Mouse (Mus musculus) CD4-positive helper T cell, adult 2 months (primary cell): Measurements from ENCODE around the gene Ipcef1.
A peak's percentile ranks its signal among the peaks of the same experiment; 100 is the strongest.

Experiments
- DNase-seq: peaks from one replicate; pipeline ENCODE4 v3.0.0-alpha.2; 2012; ENCODE audit warnings: low read depth, missing footprints, low spot score

Gene Ipcef1

DNA sequence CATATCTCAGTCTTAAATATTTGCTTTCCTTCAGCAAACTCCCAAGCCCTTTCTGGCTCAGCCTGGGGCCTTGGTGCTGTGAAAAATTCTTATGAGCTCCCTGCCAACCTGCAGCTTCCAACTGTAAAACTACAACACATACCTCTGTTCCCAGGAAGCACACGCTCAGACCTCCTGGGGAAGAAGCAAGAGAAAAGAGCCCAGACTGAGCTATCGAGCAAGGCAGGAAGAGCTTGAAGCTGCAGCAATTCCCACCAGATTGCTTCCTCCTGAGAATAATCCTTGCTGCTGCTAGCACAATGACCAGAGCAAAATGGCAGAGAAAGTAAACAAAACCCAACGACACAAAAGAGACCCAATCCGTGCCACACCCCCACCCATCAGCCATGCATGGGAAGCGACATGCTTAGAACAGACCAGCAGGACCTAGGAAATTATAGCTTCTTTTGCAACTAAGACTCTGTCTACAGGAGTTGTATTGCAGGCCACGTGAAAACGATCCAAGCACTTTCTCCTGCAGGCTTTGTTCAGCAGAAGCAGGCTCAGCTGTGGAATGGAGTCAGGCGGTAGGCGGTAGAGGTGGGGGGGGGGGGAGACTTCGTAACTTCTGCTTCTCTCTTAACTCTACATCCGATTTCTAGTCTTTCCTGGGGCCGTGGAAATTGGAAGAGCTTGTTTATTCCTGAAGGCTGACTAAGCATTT lies at the start of gene Ipcef1:
TSS of gene Ipcef1 (minus strand) at position 164 of the 703 bp plus-strand sequence.
- DNase-seq: no peak

DNA sequence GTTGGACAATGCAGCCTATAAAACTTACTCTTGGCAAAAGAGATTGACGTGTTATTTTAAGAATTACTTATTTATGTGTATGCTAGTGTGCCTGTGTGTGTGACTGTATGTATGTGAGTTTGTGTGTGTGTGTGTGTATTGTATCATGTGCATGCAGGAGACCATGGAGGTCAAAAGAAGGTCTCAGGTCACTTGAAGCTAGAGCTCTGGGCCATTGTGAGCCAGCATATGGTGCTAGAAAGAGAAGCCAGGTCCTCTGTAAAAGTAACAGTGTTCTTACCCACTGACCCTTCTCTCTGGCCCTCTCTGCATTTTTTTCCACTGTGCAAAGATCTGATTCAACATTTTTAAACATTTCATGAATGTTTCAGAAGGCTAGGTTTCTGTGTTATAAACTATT lies 25.7 kb upstream of the Ipcef1 start:
- no peak for DNase-seq

DNA sequence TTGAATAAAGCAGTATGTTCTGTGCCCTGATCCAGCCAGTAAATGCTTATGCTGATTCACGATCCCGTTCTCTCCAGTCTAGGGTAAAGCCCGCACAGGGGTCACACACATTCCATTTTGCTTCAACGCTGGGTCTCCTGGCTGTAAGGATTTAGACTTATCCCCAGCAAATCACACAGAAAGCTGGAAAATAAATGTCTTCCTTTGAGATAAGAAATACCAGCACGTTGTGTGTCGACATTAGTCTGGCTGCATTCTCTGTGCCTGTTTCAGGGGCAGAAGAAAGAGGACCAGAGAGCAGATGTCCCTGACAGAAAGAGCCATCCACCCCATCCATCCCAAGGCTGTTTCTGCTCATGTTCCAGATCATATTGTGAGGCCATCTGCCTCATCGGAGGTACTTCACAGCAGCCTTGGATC lies 25.1 kb upstream of the Ipcef1 start:
- DNase-seq: no peak

GRCm38 (mm10) chr10:7076662-7077211 lies 24.5 kb upstream of the Ipcef1 start:
- no peak for DNase-seq

- peak; percentile 48 for DNase-seq
These were observed 23.9 kb upstream of the Ipcef1 start for GRCm38 (mm10) chr10:7076201-7076600.

- no peak for DNase-seq
These were observed 23.4 kb upstream of the Ipcef1 start for GRCm38 (mm10) chr10:7075661-7076060.

- DNase-seq: no peak
These were observed 22.0 kb upstream of the Ipcef1 start for GRCm38 (mm10) chr10:7074231-7074630.

- no peak for DNase-seq
These were observed 18.6 kb upstream of the Ipcef1 start for GRCm38 (mm10) chr10:7070924-7071323.

DNA sequence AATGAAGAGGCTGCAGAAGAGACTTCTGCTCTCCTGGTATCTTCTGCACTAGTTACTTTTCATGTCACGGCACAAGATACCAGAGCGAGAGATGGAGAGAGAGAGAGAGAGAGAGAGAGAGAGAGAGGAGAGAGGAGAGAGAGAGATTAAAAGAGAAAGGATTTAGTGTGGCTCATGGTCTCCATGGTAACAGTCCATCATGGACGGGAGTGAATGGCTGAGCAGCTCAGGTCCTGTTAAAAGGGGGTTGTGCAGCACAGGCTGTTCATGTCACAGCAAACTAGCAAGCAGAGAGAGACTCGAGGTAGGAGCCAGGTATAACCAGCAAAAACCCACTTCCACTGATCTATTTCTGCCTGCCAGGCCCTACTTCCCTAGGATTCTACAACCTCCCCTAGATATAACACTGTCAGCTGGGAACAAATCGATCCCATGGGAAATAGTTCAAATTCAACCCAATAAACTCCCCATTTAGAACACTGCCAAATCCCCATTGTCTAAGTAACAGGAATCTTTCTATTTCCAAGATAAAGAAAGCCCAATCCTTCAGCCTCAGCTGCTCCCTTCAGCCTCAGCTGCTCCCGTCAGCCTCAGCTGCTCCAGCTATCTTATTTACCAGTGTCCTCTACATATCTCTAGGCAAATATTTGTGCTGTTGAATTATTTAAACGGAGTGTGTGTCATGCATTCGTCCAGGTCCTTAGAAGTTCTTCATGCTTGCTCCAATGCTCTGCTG lies 18.0 kb upstream of the Ipcef1 start:
- DNase-seq: no peak

DNA sequence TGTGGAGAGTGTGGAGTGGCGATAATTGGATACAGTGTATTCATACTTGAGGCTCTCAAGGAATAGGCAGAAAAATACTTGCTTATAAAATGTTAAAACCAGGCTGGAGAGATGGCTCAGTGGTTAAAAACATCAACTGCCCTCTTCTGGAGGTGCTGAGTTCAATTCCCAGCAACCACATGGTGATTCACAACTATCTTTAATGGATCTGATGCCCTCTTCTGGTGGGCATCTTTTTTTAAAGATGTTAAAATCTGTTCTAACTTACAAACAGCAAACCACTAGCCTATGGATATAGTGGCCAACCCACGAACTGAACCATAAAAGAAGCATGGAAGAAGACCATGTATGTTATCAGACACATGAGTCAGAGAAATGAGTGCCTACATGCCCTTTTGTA lies 16.8 kb upstream of the Ipcef1 start:
- DNase-seq: no peak

DNA sequence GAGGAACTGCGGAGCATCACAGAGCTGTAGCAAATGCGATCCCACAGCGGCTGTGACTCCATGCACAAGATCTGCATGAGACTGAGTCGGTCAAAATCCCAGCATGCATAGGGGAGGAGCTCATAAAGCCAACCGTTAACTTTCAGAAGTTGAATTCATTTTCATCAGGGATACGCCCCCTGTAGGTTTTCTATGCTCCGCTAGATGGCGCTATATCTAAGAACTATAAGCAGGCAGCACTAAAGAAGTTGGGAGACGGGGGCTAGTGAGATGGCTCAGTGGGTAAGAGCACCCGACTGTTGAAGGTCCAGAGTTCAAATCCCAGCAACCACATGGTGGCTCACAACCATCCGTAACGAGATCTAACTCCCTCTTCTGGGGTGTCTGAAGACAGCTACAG lies 16.3 kb upstream of the Ipcef1 start:
- peak; percentile 25 for DNase-seq

DNA sequence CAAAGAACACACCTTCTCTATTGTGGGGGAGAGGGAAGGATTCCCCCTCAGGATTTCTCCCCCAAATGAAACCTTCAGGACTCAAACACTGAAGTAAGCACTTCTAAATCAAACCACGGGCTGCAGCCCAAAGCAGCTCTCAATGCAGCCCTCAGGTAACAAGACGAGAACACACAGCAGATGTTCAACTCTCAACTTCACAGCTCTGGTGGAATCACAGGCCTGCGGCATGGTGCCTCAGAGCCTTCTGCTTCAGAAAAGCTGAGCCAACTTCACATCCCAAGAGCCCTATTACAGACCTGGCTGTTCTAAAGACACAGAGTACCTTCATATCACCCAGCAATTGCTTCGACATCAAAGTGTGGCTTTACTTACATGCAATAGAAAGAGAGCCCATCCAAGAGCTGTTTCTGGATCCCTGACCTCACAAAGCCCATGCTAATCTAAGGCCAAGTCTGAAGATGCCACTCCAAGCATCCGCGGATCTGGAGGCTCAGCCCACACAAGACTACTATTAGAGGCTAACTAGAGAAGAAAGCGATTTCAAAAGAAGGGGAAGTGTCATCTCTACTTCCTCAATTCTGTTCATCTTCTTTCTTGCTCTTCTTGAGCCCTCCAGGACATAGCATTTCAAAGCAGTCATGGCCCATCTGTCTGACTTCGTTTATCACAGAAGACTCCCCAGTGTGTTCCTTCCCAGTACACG lies 11.6 kb upstream of the Ipcef1 start:
- no peak for DNase-seq

GRCm38 (mm10) chr10:7062993-7063392 lies 10.7 kb upstream of the Ipcef1 start:
- no peak for DNase-seq

DNA sequence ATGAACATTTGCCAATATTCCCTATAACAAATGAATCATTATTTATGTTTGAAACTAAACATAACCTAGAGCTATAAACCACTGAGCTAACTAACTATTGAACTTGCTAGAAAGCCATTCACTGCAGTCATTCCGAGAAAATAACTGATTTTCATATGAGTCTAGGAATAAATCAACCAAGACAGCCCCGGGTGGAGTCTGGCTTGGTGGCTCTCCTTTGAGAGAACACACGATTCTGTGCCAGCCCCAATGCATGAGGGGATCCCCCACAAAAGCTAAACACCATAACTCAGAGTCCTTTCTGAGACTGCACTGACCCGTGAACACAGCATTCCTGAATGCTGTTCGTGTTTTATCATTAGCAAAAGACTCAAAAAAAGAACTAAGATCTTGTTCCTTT lies 8.0 kb upstream of the Ipcef1 start:
- no peak for DNase-seq

- no peak for DNase-seq
These were observed 5.3 kb upstream of the Ipcef1 start for GRCm38 (mm10) chr10:7057546-7057945.

DNA sequence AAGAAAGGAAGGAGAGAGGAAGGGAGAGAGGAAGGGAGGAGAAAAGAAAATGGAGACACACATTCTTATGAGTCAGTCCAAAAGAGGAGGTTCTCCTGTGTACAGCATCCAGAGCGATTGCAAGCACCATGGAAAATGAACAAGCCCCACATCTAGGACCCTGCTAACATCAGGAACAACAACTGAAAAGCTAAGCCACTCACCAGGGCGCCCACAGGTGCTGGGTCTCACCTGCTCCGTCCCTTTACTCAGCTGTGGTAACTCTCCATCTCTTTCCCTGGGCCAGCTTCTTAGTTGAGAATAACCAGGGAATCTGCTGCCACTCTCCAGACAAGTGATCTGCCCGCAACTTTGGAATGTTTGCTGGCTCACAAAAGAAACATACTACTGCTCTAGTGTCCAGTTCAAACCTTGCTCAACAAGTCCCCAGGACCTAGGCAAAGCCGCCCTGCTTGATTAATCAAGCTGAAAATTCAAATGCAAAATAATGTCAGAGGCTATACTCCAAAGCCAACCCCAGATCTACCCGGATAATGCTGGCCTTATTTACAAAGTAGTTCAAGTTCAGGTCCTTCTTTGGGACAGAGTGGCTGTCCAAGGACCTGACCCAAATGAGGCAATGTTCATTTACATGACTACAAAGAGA lies 2.4 kb upstream of the Ipcef1 start:
- no peak for DNase-seq

DNA sequence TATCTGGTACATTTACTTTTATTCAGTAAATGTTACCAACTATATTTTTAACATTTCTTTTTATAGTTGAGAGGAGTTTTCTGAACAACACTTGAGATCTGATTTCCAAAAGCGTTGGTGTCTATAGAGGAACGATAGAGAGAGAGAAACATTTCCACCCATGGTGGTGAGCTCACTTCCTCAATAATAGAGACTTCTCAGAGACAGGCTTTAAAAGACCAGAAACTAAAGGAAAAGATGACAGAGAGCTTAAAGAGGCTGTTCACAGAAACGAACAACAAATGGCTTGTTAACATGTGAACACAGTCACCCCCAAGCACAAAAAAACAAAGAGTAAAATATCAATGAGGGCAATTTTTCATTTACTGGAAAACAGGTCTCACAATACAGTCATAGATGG lies 2.4 kb downstream of the Ipcef1 start:
- DNase-seq: no peak

DNA sequence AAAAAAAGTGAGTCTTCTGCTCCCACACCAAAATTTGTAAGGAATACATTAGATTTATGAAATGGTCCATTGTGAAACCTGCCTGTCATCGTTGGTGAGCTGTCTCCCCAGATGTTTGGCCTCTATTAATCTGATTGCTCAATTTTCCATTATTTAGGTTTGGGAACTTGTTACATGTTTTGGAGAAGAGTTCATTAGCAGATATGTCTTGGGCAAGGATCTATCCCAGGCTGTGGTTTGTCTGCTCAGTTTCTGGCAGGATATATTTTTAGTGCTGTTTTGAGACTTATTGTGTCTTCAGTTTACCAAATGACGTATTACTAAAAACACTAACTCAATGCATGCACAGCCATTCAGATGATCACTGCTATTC lies 4.4 kb downstream of the Ipcef1 start:
- DNase-seq: no peak

- DNase-seq: no peak
These were observed 4.9 kb downstream of the Ipcef1 start for GRCm38 (mm10) chr10:7047288-7047918.

DNA sequence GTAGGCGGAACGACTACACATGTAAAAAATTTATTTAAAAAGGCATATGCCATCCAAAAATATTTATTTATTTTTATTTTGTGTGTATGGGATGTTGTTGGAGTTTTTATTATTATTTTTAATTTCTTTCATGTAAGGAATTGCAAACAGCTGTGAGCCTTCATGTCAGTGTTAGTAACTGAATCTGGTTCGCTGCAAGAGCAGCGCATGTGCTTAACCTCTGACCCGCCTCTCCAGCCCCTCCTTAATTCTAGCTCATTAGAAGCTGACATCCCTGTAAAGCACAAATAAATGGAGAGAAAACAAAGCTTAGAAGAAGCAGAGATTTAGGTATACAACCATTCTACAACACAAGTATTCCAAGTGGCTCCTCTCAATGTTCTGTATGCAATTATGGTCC lies 8.4 kb downstream of the Ipcef1 start:
- no peak for DNase-seq

DNA sequence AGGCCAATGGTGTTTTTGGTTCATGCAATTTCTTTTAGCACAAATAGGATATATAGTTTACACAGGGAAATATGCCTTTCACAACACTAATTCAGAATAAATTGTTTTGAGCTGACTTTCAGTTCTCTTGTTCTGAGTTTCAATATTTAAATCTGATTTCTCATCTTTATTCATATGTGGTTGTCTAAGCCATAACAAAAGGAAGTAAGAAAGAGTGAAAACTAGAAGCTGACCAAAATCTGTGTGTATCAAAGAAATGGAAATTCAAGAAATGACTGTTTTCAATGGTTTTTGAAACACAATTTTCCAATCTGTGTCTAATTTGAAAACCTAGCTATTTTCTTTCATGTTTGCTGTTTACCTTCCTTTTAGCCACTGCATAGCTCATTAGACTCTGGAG lies 11.2 kb downstream of the Ipcef1 start:
- peak; percentile 36 for DNase-seq
